Mouse (Mus musculus) brain, embryonic 14.5 days (tissue): ENCODE data around the gene C2cd5.

ENCODE experiments used
- CTCF ChIP-seq: fragments of 200-500 bp; IDR thresholded peaks from 2 replicates; pipeline ENCODE4 v1.5.1; 2012; ENCODE audit warnings: inconsistent platforms, mild to moderate bottlenecking, moderate library complexity, borderline replicate concordance; ENCODE audit not compliant: insufficient read depth, insufficient read length; ENCODE audit errors: extremely low read depth
- POLR2A ChIP-seq: fragments of 200-500 bp; IDR thresholded peaks from 2 replicates; pipeline ENCODE4 v1.6.1; 2012; ENCODE audit warnings: mild to moderate bottlenecking, inconsistent platforms, borderline replicate concordance; ENCODE audit not compliant: poor library complexity, insufficient read depth, insufficient read length, severe bottlenecking; ENCODE audit errors: extremely low read depth

- TF ChIP-seq POLR2A (no peak), CTCF (no peak)
These were observed 136.4 kb downstream of the C2cd5 start for GRCm38 (mm10) chr6:142963480-142964075.
